Comparison of ENCODE assay signal across 13 mouse cellular contexts in the genomic region with DNA sequence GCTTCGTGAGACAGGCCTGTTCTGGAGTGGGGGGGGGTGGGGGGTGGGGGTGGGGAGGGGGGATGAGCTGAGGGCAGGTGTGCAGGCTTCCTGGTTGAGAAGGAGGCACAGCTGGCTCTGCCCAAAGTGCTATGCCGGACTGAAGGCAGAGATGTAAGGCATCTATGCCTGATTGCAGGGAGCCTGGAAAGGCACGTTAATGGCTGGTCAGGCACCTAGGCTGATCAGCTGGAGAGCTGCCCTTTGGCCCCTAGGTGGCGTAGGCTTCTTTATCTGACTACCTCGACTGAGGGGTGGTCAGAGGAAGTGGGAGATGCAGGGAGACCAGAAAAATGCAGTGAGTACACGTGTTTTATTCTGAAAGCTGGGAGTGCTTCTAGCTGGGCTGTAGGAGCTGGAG. TPM values are rescaled to one million over a fixed set of nuclear protein-coding genes. Genes with fewer than 3 reads are reported as not detected.
DNase-seq lines count a peak whose midpoint lies in the region; ATAC-seq and TF ChIP-seq lines count a peak whose summit lies in the region.
"Had no signal": no experiment of that assay in that cellular context is flagged by ENCODE, and none has a peak within 500 bp of the region (broad histone marks: within the 10 kb centered on the region; RNA-seq: fewer than 3 reads in every experiment).

No protein-coding gene starts in this region.

- H3K4me3 ChIP-seq in liver, postnatal 0 days (ENCODE audit: low read depth, low read length) = no peak overlapping the region
- H3K4me3 ChIP-seq in CH12.LX (replicated peaks in 1 of 3; ENCODE audit: low read depth in 2 of 3, low read length in 2 of 3, poor library complexity in 1 of 3) = no peak overlapping the region
- H3K4me3 ChIP-seq in limb, embryonic 11.5 days (ENCODE audit: low read depth, low read length) = no peak overlapping the region
- H3K4me3 ChIP-seq in heart, adult 2 months = no peak overlapping the region

- H3K79me2 ChIP-seq in CH12.LX (replicated peaks; ENCODE audit: control insufficient read depth, extremely low read depth, insufficient read depth, poor library complexity, severe bottlenecking) = no peaks in the 10 kb centered on the region
- H3K79me2 ChIP-seq in heart, adult 2 months (replicated peaks; ENCODE audit: control insufficient read depth, insufficient read depth, low read length) = no peaks in the 10 kb centered on the region

- no peaks in the 10 kb centered on the region for H3K27me3 ChIP-seq in liver, postnatal 0 days (ENCODE audit: insufficient read depth, low read length)
- H3K27me3 ChIP-seq in CH12.LX (replicated peaks) = peaks cover 81% of the 10 kb centered on the region
- no peaks in the 10 kb centered on the region for H3K27me3 ChIP-seq in limb, embryonic 11.5 days (ENCODE audit: control insufficient read depth, insufficient read depth, low read length)
- no peaks in the 10 kb centered on the region; the same call in 1 of the 2 replicates for H3K27me3 ChIP-seq in heart, adult 2 months (ENCODE audit: control insufficient read depth, insufficient read depth, low read length)

- dilution Hi-C loops in CH12.LX (cut with MboI; ENCODE audit: extremely low pct_ligation_motif_present, extremely low pct_unique_long_range_greater_than_20kb, low sequenced_read_pairs) = no loop called here

- H3K36me3 ChIP-seq in liver, postnatal 0 days (replicated peaks; ENCODE audit: insufficient read depth, low read length) = no peaks in the 10 kb centered on the region
- no peaks in the 10 kb centered on the region for H3K36me3 ChIP-seq in CH12.LX (replicated peaks in 1 of 2; ENCODE audit: control insufficient read depth in 1 of 2, insufficient read depth in 1 of 2, low read length in 1 of 2)
- H3K36me3 ChIP-seq in limb, embryonic 11.5 days (ENCODE audit: control insufficient read depth, insufficient read depth, low read length) = no peaks in the 10 kb centered on the region
- no peaks in the 10 kb centered on the region for H3K36me3 ChIP-seq in heart, adult 2 months (ENCODE audit: control insufficient read depth, insufficient read depth, low read length)
- H3K36me3 ChIP-seq: G1E had no signal

- no peak for ATAC-seq in liver, postnatal 0 days
- no peak for ATAC-seq in limb, embryonic 11.5 days (ENCODE audit: insufficient number of reproducible peaks, low FRiP score, low TSS enrichment, low read depth)
- ATAC-seq: forebrain, embryonic 16.5 days had no signal

- intact Hi-C loops in heart, adult 2 months (cut with DNase I) = no loop called here

- TF ChIP-seq EP300 in liver, postnatal 0 days (IDR thresholded peaks at IDR 0.05; ENCODE audit: low read depth) = no peak
- no peak for TF ChIP-seq EP300 in CH12.LX (IDR thresholded peaks at IDR 0.05; ENCODE audit: low read length)
- no peak for TF ChIP-seq EP300 in heart, adult 2 months (IDR thresholded peaks at IDR 0.05; ENCODE audit: insufficient read depth, low read depth, low read length)

- in situ Hi-C loops in CH12.LX (cut with MboI; ENCODE audit: low pct_ligation_motif_present, low pct_unique_long_range_greater_than_20kb, low sequenced_read_pairs) = no loop called here

- no peak; the same call in none of the 2 replicates for TF ChIP-seq RAD21 in CH12.LX (IDR thresholded peaks at IDR 0.05; ENCODE audit: low read depth, low read length)

- 25% methylated on average over 6 of the region's 6 CpGs for WGBS in liver, postnatal 0 days (ENCODE audit: insufficient replicate concordance)
- WGBS in limb, embryonic 11.5 days = 19% methylated on average over 6 of the region's 6 CpGs
- WGBS in heart, adult 2 months = 20% methylated on average over 6 of the region's 6 CpGs

- TF ChIP-seq POLR2A in CH12.LX (IDR thresholded peaks at IDR 0.05; ENCODE audit: low read depth, low read length) = no peak
- no peak for TF ChIP-seq POLR2A in heart, adult 2 months (IDR thresholded peaks at IDR 0.05; ENCODE audit: insufficient read depth, low read depth, low read length)

- H3K4me2 ChIP-seq in liver, postnatal 0 days (ENCODE audit: low read depth, low read length) = no peak overlapping the region
- no peak overlapping the region for H3K4me2 ChIP-seq in CH12.LX (ENCODE audit: insufficient read depth, low read depth, poor library complexity, severe bottlenecking)
- H3K4me2 ChIP-seq in limb, embryonic 11.5 days (ENCODE audit: low read depth, severe bottlenecking) = no peak overlapping the region

- H3K9ac ChIP-seq in liver, postnatal 0 days (replicated peaks) = no peak overlapping the region
- no peak overlapping the region for H3K9ac ChIP-seq in CH12.LX (ENCODE audit: insufficient read depth, low read depth)
- no peak overlapping the region for H3K9ac ChIP-seq in limb, embryonic 11.5 days (ENCODE audit: low read length)
- H3K9ac ChIP-seq in heart, adult 2 months (ENCODE audit: low read depth, low read length) = no peak overlapping the region

- no peaks in the 10 kb centered on the region for H3K9me3 ChIP-seq in liver, postnatal 0 days (ENCODE audit: low read length)
- H3K9me3 ChIP-seq in CH12.LX (replicated peaks; ENCODE audit: low read length) = peaks cover 5% of the 10 kb centered on the region
- no peaks in the 10 kb centered on the region for H3K9me3 ChIP-seq in limb, embryonic 11.5 days (ENCODE audit: control insufficient read depth, low read length)
- H3K9me3 ChIP-seq: G1E had no signal

- TF ChIP-seq CTCF in liver, postnatal 0 days (IDR thresholded peaks at IDR 0.05; ENCODE audit: low read depth) = peak; percentile 36
- peak in 1 of 2 experiments; percentile 38; a peak in 2 of 4 replicates for TF ChIP-seq CTCF in CH12.LX (conservative IDR thresholded peaks at IDR 0.05 in 1 of 2, IDR thresholded peaks at IDR 0.05 in 1 of 2; ENCODE audit: low read depth in 2 of 2, low read length in 2 of 2)
- TF ChIP-seq CTCF in heart, adult 2 months (IDR thresholded peaks at IDR 0.05) = no peak

- H3K4me1 ChIP-seq in liver, postnatal 0 days (ENCODE audit: insufficient read depth) = no peaks in the 10 kb centered on the region
- H3K4me1 ChIP-seq in CH12.LX (ENCODE audit: control insufficient read depth in 1 of 2, insufficient read depth in 2 of 2) = peaks cover 8 to 13% of the 10 kb centered on the region in 2 experiments
- H3K4me1 ChIP-seq in limb, embryonic 11.5 days (ENCODE audit: control insufficient read depth, insufficient read depth, low read length) = no peaks in the 10 kb centered on the region
- no peaks in the 10 kb centered on the region for H3K4me1 ChIP-seq in heart, adult 2 months (ENCODE audit: control insufficient read depth, insufficient read depth, low read length)

- DNase-seq in cerebellum, adult 9-11 months = peak; percentile 28
- DNase-seq in cerebellum, postnatal 25 days = no peak
- DNase-seq in liver, postnatal 0 days = no peak
- DNase-seq in liver = no peak
- no peak for DNase-seq in CH12.LX (ENCODE audit: extremely low read depth)
- peak; percentile 35 for DNase-seq in limb, embryonic 11.5 days (ENCODE audit: low spot score)
- DNase-seq in heart, adult 2 months = no peak
- DNase-seq in adrenal gland, adult 2 months = no peak
- DNase-seq: cerebellum, adult 18-20 months; lung, postnatal 4 days had no signal

- H3K27ac ChIP-seq in liver, postnatal 0 days (ENCODE audit: low read depth) = no peak overlapping the region
- H3K27ac ChIP-seq in CH12.LX (ENCODE audit: insufficient read depth, low read depth) = no peak overlapping the region
- H3K27ac ChIP-seq in limb, embryonic 11.5 days (replicated peaks; ENCODE audit: low read depth, low read length) = no peak overlapping the region
- no peak overlapping the region for H3K27ac ChIP-seq in heart, adult 2 months

TF ChIP-seq in CH12.LX, 34 proteins besides CTCF, POLR2A, EP300 and RAD21:
- 0 out of 2 replicates have a peak, but pooled peaks have one; percentile 19 for TF ChIP-seq SMC3 (IDR thresholded peaks at IDR 0.05; ENCODE audit: low read depth, low read length)
- TF ChIP-seq MAX (IDR thresholded peaks at IDR 0.05; ENCODE audit: low read length) = no peak
- TF ChIP-seq TBP (conservative IDR thresholded peaks at IDR 0.05; ENCODE audit: low read depth, low read length) = no peak

RNA-seq across cellular contexts. Expression of gene Syt2, which starts 34.1 kb away (rescaled TPM):
- polyA plus RNA-seq in liver, postnatal 0 days (2015; fragmentation: Nextera tagmentation; extraction: Ambion mirVana) = not detected in 2 replicates
- total RNA-seq in CH12.LX (2012; rRNA removed) = not detected in 2 replicates
- not detected in 2 replicates for total RNA-seq in CH12.LX (2014; rRNA removed)
- not detected in 2 replicates for polyA plus RNA-seq in CH12.LX (2012; ENCODE audit: insufficient read length, low read depth)
- polyA plus RNA-seq in limb, embryonic 11.5 days (2014; fragmentation: Nextera tagmentation; extraction: Ambion mirVana) = 0.28 and 0.79 TPM in 2 replicates
- total RNA-seq in heart, adult 2 months (2021) = under 1 TPM in 1 of 2 experiments, not detected in 1; 0.05 TPM
- 0.04 and 0.06 TPM in 2 replicates for polyA plus RNA-seq in heart, adult 2 months (2012; rRNA removed)
- total RNA-seq in adrenal gland, adult 2 months (2021) = under 1 TPM; 0.06 to 0.17 TPM
- polyA plus RNA-seq in adrenal gland, adult 2 months (2012; rRNA removed) = 0.01 and 0.55 TPM in 2 replicates
- total RNA-seq: liver, adult 2 months had no signal
- polyA plus RNA-seq: G1E; liver, adult 2 months had no signal

Comparison
In these comparisons a context has a peak if more than half of its experiments do, and no peak if none do; other contexts are left out.
1. DNase-seq: peak in cerebellum, adult 9-11 months (single experiment) and limb, embryonic 11.5 days (single experiment); none in cerebellum, postnatal 25 days (0 of 2), liver, postnatal 0 days (single experiment), liver (single experiment), CH12.LX (single experiment), heart, adult 2 months (0 of 2) and adrenal gland, adult 2 months (single experiment).